9 mouse cellular contexts compared by ENCODE assay signal in genomic region chr19:23373287-23373686, GRCm38 (mm10).
A peak's percentile ranks its signal among the peaks of the same experiment; 100 is the strongest.
DNase-seq lines count a peak whose midpoint lies in the region; ATAC-seq and TF ChIP-seq lines count a peak whose summit lies in the region.
"Had no signal": no experiment of that assay in that cellular context is flagged by ENCODE, and none has a peak within 500 bp of the region (broad histone marks: within the 10 kb centered on the region; RNA-seq: fewer than 3 reads in every experiment).

No protein-coding gene starts in this region.

- in situ Hi-C loops in Patski (cut with MboI; ENCODE audit: low pct_unique_long_range_greater_than_20kb): loop anchor here (5.0 kb wide), 1 partner anchor 149 kb away; no protein-coding TSS in a partner anchor

- H3K27ac ChIP-seq in cortical plate, adult 2 months (ENCODE audit: insufficient read depth, low read length): no peak overlapping the region
- no peak overlapping the region for H3K27ac ChIP-seq in liver, embryonic 14.5 days

- TF ChIP-seq EP300 in liver, embryonic 14.5 days (IDR thresholded peaks at IDR 0.05; ENCODE audit: low read depth): no peak

- H3K36me3 ChIP-seq in liver, embryonic 14.5 days (replicated peaks; ENCODE audit: control insufficient read depth, insufficient read depth, low read depth): no peaks in the 10 kb centered on the region

- peaks cover 38% of the 10 kb centered on the region for H3K27me3 ChIP-seq in Patski
- no peaks in the 10 kb centered on the region for H3K27me3 ChIP-seq in liver, embryonic 14.5 days (ENCODE audit: control insufficient read depth, insufficient read depth, low read length)

- DNase-seq in 3T3-L1 (ENCODE audit: low read depth, low spot score): peak; percentile 60
- no peak for DNase-seq in Patski (ENCODE audit: low read depth, low spot score)
- DNase-seq in gastrocnemius, postnatal 36 days: peak; percentile 28 to 37
- peak; percentile 85 for DNase-seq in kidney, postnatal 10 days
- peak in 2 of 3 experiments; percentile 3 to 14 for DNase-seq in liver, embryonic 14.5 days (ENCODE audit: low read depth in 3 of 3, low spot score in 3 of 3)
- DNase-seq in ovary, adult 18-20 months (ENCODE audit: low spot score): peak; percentile 23
- DNase-seq in thymus, postnatal 14 days: peak; percentile 57

- H3K4me2 ChIP-seq in liver, embryonic 14.5 days (ENCODE audit: low read depth): no peak overlapping the region

- POLR2A ChIA-PET in Patski (lab: Charles Lee): no interaction called here

- no peak overlapping the region for H3K4me3 ChIP-seq in cortical plate, adult 2 months (ENCODE audit: insufficient read depth, low read length)
- H3K4me3 ChIP-seq in liver, embryonic 14.5 days (ENCODE audit: insufficient read depth in 1 of 2, low read depth in 2 of 2, low read length in 2 of 2): no peak overlapping the region
- H3K4me3 ChIP-seq: erythroblast, embryonic 14.5 days had no signal

- intact Hi-C loops in gastrocnemius, postnatal 36 days (cut with DNase I): loop anchor here (2.0 kb wide), 1 partner anchor 150 kb away; no protein-coding TSS in a partner anchor

- no peak overlapping the region for H3K9ac ChIP-seq in liver, embryonic 14.5 days (replicated peaks)

- peak; percentile 73 for TF ChIP-seq CTCF in Patski (IDR thresholded peaks at IDR 0.05)
- peak; percentile 80 for TF ChIP-seq CTCF in cortical plate, adult 2 months (IDR thresholded peaks at IDR 0.05; ENCODE audit: extremely low read depth, insufficient read depth, low read length)
- TF ChIP-seq CTCF in liver, embryonic 14.5 days (IDR thresholded peaks at IDR 0.05; ENCODE audit: low read depth): peak; percentile 79

- ATAC-seq in Patski: no peak
- no peak for ATAC-seq in liver, embryonic 14.5 days (ENCODE audit: insufficient read depth)

- no peak for TF ChIP-seq POLR2A in cortical plate, adult 2 months (IDR thresholded peaks at IDR 0.05; ENCODE audit: extremely low read depth, insufficient read depth, low read length)

- H3K9me3 ChIP-seq in liver, embryonic 14.5 days (ENCODE audit: control insufficient read depth, low read length): no peaks in the 10 kb centered on the region

- 39% methylated on average over 8 of the region's 8 CpGs for WGBS in liver, embryonic 14.5 days (ENCODE audit: insufficient replicate concordance)

- peaks cover 3% of the 10 kb centered on the region for H3K4me1 ChIP-seq in cortical plate, adult 2 months (ENCODE audit: control insufficient read depth, insufficient read depth, low read length)
- H3K4me1 ChIP-seq in liver, embryonic 14.5 days (replicated peaks; ENCODE audit: control insufficient read depth in 2 of 2, insufficient read depth in 2 of 2, low read length in 1 of 2): no peaks in the 10 kb centered on the region

- CTCF ChIA-PET in Patski (lab: Charles Lee): interaction anchor here (1.0 kb wide), 2 partner anchors 8 to 12 kb away, joined by 3 read pairs; no protein-coding TSS in a partner anchor
